Mouse (Mus musculus): ENCODE measurements around the gene Fam161a. TPM values are rescaled to one million over a fixed set of nuclear protein-coding genes. Genes with fewer than 3 reads are reported as not detected.

The Fam161a gene
- polyA plus RNA-seq, 2 experiments = 0.93 to 1.4 TPM

GRCm38 (mm10) chr11:23047252-23047651 lies 39.9 kb downstream of the Fam161a start:
- Histone ChIP-seq H3K27me3 (ENCODE audit: control insufficient read depth, insufficient read depth, low read length) (peaks cover 9% of the 10 kb centered on the region), H3K9ac (replicated peaks) (no peak overlapping the region), H3K4me1 (replicated peaks; ENCODE audit: control insufficient read depth in 2 of 2, insufficient read depth in 2 of 2, low read length in 1 of 2) (peaks cover 0 to 3% of the 10 kb centered on the region in 2 experiments; a peak in 1 of 4 replicates), H3K36me3 (replicated peaks; ENCODE audit: control insufficient read depth, insufficient read depth, low read depth) (no peaks in the 10 kb centered on the region), H3K27ac (no peak overlapping the region), H3K4me3 (ENCODE audit: insufficient read depth in 1 of 2, low read depth in 2 of 2, low read length in 2 of 2) (no peak overlapping the region), H3K4me2 (ENCODE audit: low read depth) (no peak overlapping the region), H3K9me3 (ENCODE audit: control insufficient read depth, low read length) (no peaks in the 10 kb centered on the region)
- 32% methylated on average over 5 of the region's 5 CpGs for WGBS (ENCODE audit: insufficient replicate concordance)
- DNase-seq (ENCODE audit: low read depth in 3 of 3, low spot score in 3 of 3) (no peak), ATAC-seq (ENCODE audit: insufficient read depth) (no peak)
- TF ChIP-seq CTCF (IDR thresholded peaks at IDR 0.05; ENCODE audit: low read depth) = no peak
- no peak for TF ChIP-seq EP300 (IDR thresholded peaks at IDR 0.05; ENCODE audit: low read depth)

GRCm38 (mm10) chr11:23047663-23048582 lies 40.6 kb downstream of the Fam161a start:
- Histone ChIP-seq H3K36me3 (replicated peaks; ENCODE audit: control insufficient read depth, insufficient read depth, low read depth) (no peaks in the 10 kb centered on the region), H3K4me2 (ENCODE audit: low read depth) (peak overlapping the region; percentile 13; the same call in 1 of the 2 replicates), H3K27ac (no peak overlapping the region), H3K27me3 (ENCODE audit: control insufficient read depth, insufficient read depth, low read length) (peaks cover 9% of the 10 kb centered on the region), H3K9ac (replicated peaks) (no peak overlapping the region), H3K4me3 (ENCODE audit: insufficient read depth in 1 of 2, low read depth in 2 of 2, low read length in 2 of 2) (peak overlapping the region in 1 of 2 experiments; percentile 14; a peak in 1 of 4 replicates), H3K9me3 (ENCODE audit: control insufficient read depth, low read length) (no peaks in the 10 kb centered on the region), H3K4me1 (replicated peaks; ENCODE audit: control insufficient read depth in 2 of 2, insufficient read depth in 2 of 2, low read length in 1 of 2) (peaks cover 0 to 3% of the 10 kb centered on the region in 2 experiments; a peak in 1 of 4 replicates)
- TF ChIP-seq EP300 (IDR thresholded peaks at IDR 0.05; ENCODE audit: low read depth) = no peak
- TF ChIP-seq CTCF (IDR thresholded peaks at IDR 0.05; ENCODE audit: low read depth) = no peak
- WGBS (ENCODE audit: insufficient replicate concordance) = 22% methylated on average over 20 of the region's 20 CpGs
- DNase-seq (ENCODE audit: low read depth in 3 of 3, low spot score in 3 of 3) (no peak), ATAC-seq (ENCODE audit: insufficient read depth) (no peak)

DNA sequence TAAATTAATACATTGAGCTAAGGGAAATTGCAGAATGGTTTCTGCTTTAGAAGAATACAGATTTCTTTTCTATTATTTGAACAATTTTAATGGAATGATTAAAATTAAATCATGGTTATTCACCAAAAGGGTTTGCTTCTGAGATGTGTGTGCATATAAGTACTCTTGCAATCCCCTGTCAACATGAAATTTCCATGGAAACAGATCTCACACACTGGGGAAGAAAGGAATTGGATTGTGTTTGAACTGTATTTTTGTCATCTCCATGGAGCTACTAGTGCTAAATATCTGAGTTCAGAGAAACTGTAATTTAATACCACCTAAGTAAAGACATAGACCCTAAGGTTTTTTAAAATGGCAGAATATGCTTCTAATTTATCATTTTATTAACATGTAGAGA lies 42.3 kb downstream of the Fam161a start:
- TF ChIP-seq CTCF (IDR thresholded peaks at IDR 0.05; ENCODE audit: low read depth) = no peak
- no peak for TF ChIP-seq EP300 (IDR thresholded peaks at IDR 0.05; ENCODE audit: low read depth)
- peaks cover 0 to 3% of the 10 kb centered on the region in 2 experiments; a peak in 1 of 4 replicates for H3K4me1 ChIP-seq (replicated peaks; ENCODE audit: control insufficient read depth in 2 of 2, insufficient read depth in 2 of 2, low read length in 1 of 2)

GRCm38 (mm10) chr11:23052353-23052752 lies 45.0 kb downstream of the Fam161a start:
- H3K27ac ChIP-seq = no peak overlapping the region
- H3K27me3 ChIP-seq (ENCODE audit: control insufficient read depth, insufficient read depth, low read length) = peaks cover 9% of the 10 kb centered on the region
- peaks cover 0 to 3% of the 10 kb centered on the region in 2 experiments; a peak in 1 of 4 replicates for H3K4me1 ChIP-seq (replicated peaks; ENCODE audit: control insufficient read depth in 2 of 2, insufficient read depth in 2 of 2, low read length in 1 of 2)
- ATAC-seq (ENCODE audit: insufficient read depth) = no peak
- H3K4me3 ChIP-seq (ENCODE audit: insufficient read depth in 1 of 2, low read depth in 2 of 2, low read length in 2 of 2) = no peak overlapping the region
- no peak overlapping the region for H3K4me2 ChIP-seq (ENCODE audit: low read depth)
- no peak for DNase-seq (ENCODE audit: low read depth in 3 of 3, low spot score in 3 of 3)
- H3K36me3 ChIP-seq (replicated peaks; ENCODE audit: control insufficient read depth, insufficient read depth, low read depth) = no peaks in the 10 kb centered on the region
- TF ChIP-seq CTCF (IDR thresholded peaks at IDR 0.05; ENCODE audit: low read depth) = no peak
- no peak for TF ChIP-seq EP300 (IDR thresholded peaks at IDR 0.05; ENCODE audit: low read depth)
- WGBS (ENCODE audit: insufficient replicate concordance) = 34% methylated on average over 4 of the region's 4 CpGs
- H3K9me3 ChIP-seq (ENCODE audit: control insufficient read depth, low read length) = no peaks in the 10 kb centered on the region
- no peak overlapping the region for H3K9ac ChIP-seq (replicated peaks)

More for the DNA sequence above, 42.3 kb downstream of the Fam161a start:
- no peak for ATAC-seq (ENCODE audit: insufficient read depth)
- no peaks in the 10 kb centered on the region for H3K36me3 ChIP-seq (replicated peaks; ENCODE audit: control insufficient read depth, insufficient read depth, low read depth)
- no peak for DNase-seq (ENCODE audit: low read depth in 3 of 3, low spot score in 3 of 3)
- H3K4me2 ChIP-seq (ENCODE audit: low read depth) = no peak overlapping the region
- no peak overlapping the region for H3K4me3 ChIP-seq (ENCODE audit: insufficient read depth in 1 of 2, low read depth in 2 of 2, low read length in 2 of 2)
- no peak overlapping the region for H3K9ac ChIP-seq (replicated peaks)
- H3K9me3 ChIP-seq (ENCODE audit: control insufficient read depth, low read length) = no peaks in the 10 kb centered on the region
- no peak overlapping the region for H3K27ac ChIP-seq
- peaks cover 9% of the 10 kb centered on the region for H3K27me3 ChIP-seq (ENCODE audit: control insufficient read depth, insufficient read depth, low read length)

GRCm38 (mm10) chr11:23063153-23063552 lies 55.8 kb downstream of the Fam161a start:
- no peak overlapping the region for H3K9ac ChIP-seq (replicated peaks)
- H3K9me3 ChIP-seq (ENCODE audit: control insufficient read depth, low read length) = no peaks in the 10 kb centered on the region
- no peaks in the 10 kb centered on the region for H3K36me3 ChIP-seq (replicated peaks; ENCODE audit: control insufficient read depth, insufficient read depth, low read depth)
- no peaks in the 10 kb centered on the region for H3K27me3 ChIP-seq (ENCODE audit: control insufficient read depth, insufficient read depth, low read length)
- H3K27ac ChIP-seq = no peak overlapping the region
- 56% methylated on average over 6 of the region's 6 CpGs for WGBS (ENCODE audit: insufficient replicate concordance)
- DNase-seq (ENCODE audit: low read depth in 3 of 3, low spot score in 3 of 3) = no peak
- H3K4me1 ChIP-seq (replicated peaks; ENCODE audit: control insufficient read depth in 2 of 2, insufficient read depth in 2 of 2, low read length in 1 of 2) = peaks cover 3 to 11% of the 10 kb centered on the region in 2 experiments; a peak in 3 of 4 replicates
- no peak overlapping the region for H3K4me3 ChIP-seq (ENCODE audit: insufficient read depth in 1 of 2, low read depth in 2 of 2, low read length in 2 of 2)
- ATAC-seq (ENCODE audit: insufficient read depth) = no peak
- no peak overlapping the region for H3K4me2 ChIP-seq (ENCODE audit: low read depth)
- TF ChIP-seq EP300 (IDR thresholded peaks at IDR 0.05; ENCODE audit: low read depth) (no peak), CTCF (IDR thresholded peaks at IDR 0.05; ENCODE audit: low read depth) (no peak)
